Mouse (Mus musculus): Measurements from ENCODE around the gene Ankrd1.

DNA sequence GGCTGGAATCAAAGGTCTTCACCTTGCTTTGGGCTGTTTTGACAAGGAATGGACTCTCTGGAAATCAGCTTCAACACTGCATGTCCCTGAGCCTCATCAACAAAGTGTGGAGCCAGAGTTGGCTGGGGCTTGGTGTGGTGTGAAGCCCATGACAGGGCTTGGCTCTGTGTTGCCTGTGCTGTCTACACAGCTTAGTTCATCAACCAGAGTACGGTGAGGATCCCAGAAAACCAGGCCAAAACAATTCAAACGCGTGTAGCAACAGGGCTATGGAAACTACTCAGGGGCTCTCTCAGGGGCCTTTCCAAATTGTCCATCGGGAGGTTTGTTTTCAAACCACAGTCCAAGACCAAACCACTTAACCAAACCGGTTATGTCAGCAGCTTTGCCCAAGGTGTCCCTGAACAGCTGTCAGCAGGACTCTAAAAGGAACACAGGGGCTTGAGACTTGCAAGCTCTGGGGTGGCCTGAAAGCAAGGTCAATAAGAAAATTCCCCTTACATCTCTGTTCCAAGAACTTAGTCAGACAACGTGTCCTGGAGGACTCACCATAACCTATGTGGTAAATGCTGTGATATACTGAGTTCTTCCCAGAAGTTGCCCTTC is 47.5 kb upstream of the Ankrd1 start:
- TF ChIP-seq CTCF (IDR thresholded peaks at IDR 0.05; ENCODE audit: low read depth) (no peak), EP300 (IDR thresholded peaks at IDR 0.05; ENCODE audit: low read depth) (no peak)

Data from heart, postnatal 0 days (tissue).